Mouse (Mus musculus) ES-E14 (cell line): ENCODE measurements around the gene Zfp593.

ENCODE experiments used
- HCFC1 ChIP-seq: IDR thresholded peaks from 2 replicates; pipeline ENCODE4 v1.6.1; 2012; ENCODE audit warnings: low read length, inconsistent platforms, borderline replicate concordance; ENCODE audit not compliant: insufficient read depth
- MAFK ChIP-seq: IDR thresholded peaks from 2 replicates; pipeline ENCODE4 v1.6.1; 2014; ENCODE audit warnings: mild to moderate bottlenecking, low read depth, low read length, inconsistent platforms; ENCODE audit not compliant: insufficient read depth
- ZC3H11A ChIP-seq: IDR thresholded peaks from 2 replicates; pipeline ENCODE4 v1.6.1; 2012; ENCODE audit warnings: low read depth, mild to moderate bottlenecking, inconsistent platforms, low read length, borderline replicate concordance
- ZNF384 ChIP-seq: IDR thresholded peaks from 2 replicates; pipeline ENCODE4 v1.6.1; 2012; ENCODE audit warnings: low read depth, low read length, inconsistent platforms

- no peak for TF ChIP-seq ZC3H11A
- no peak for TF ChIP-seq ZNF384
- no peak for TF ChIP-seq HCFC1
- TF ChIP-seq MAFK: no peak
These were observed 22.4 kb downstream of the Zfp593 start for GRCm38 (mm10) chr4:134222793-134223600.
